Mouse (Mus musculus) forebrain, embryonic 13.5 days (tissue): Measurements from ENCODE around the gene Tmem19. TPM values are rescaled to one million over a fixed set of nuclear protein-coding genes. Genes with fewer than 3 reads are reported as not detected.
"Not testable (repeated sequence)": the region's sequence is repeated elsewhere in the genome, so short reads cannot be mapped to it uniquely, and the experiment has no call there.

Experiments used
- ATAC-seq: fragments of 200-750 bp; cut with Nextera tagmentation; 2 replicates; pipeline ENCODE4 v1.8.0; 2017
- H3K27ac ChIP-seq: fragments of 300-500 bp; sonication (generic); 2 replicates; pipeline ENCODE4 v1.5.1; 2015; ENCODE audit warnings: inconsistent platforms, mild to moderate bottlenecking, moderate library complexity
- H3K27me3 ChIP-seq: fragments of 300-500 bp; sonication (generic); 2 replicates; pipeline ENCODE4 v1.6.1; 2015; ENCODE audit warnings: mild to moderate bottlenecking, inconsistent platforms
- H3K36me3 ChIP-seq: fragments of 300-500 bp; sonication (generic); 2 replicates; pipeline ENCODE4 v1.6.1; 2015; ENCODE audit warnings: mild to moderate bottlenecking, inconsistent platforms; ENCODE audit not compliant: poor library complexity, severe bottlenecking
- H3K4me1 ChIP-seq: fragments of 300-500 bp; sonication (generic); 2 replicates; pipeline ENCODE4 v1.6.1; 2015; ENCODE audit warnings: inconsistent platforms
- H3K4me2 ChIP-seq: fragments of 300-500 bp; sonication (generic); 2 replicates; pipeline ENCODE4 v1.6.1; 2015; ENCODE audit warnings: inconsistent platforms, mild to moderate bottlenecking, moderate library complexity
- H3K4me3 ChIP-seq: fragments of 300-500 bp; sonication (generic); 2 replicates; pipeline ENCODE4 v1.5.1; 2015; ENCODE audit warnings: mild to moderate bottlenecking, inconsistent platforms
- H3K9ac ChIP-seq: fragments of 300-500 bp; sonication (generic); 2 replicates; pipeline ENCODE4 v1.6.1; 2015; ENCODE audit warnings: mild to moderate bottlenecking, inconsistent platforms
- H3K9me3 ChIP-seq: fragments of 300-500 bp; sonication (generic); replicated peaks from 2 replicates; pipeline ENCODE4 v1.6.1; 2016; ENCODE audit warnings: inconsistent platforms
- WGBS: fragments of 180-500 bp; shearing (Covaris S2); methylation state at CpG from one replicate; pipeline ENCODE4 v1.1.7; 2015; 5-methylcytosine and 5-hydroxymethylcytosine counted together
- polyA plus RNA-seq: library from polyadenylated mRNA; unstranded; fragments of >200 nt; fragmentation: Nextera tagmentation; extraction: Ambion mirVana; gene quantifications from 2 replicates; pipeline ENCODE4 v1.2.1, GENCODE M21; 2015

Tmem19 gene
- polyA plus RNA-seq, 1 experiment from 2014 or later, result 35.0 TPM

- Histone ChIP-seq H3K4me1 (no peaks in the 10 kb centered on the region), H3K4me3 (no peak overlapping the region), H3K36me3 (peaks cover 52% of the 10 kb centered on the region), H3K9ac (no peak overlapping the region), H3K27me3 (no peaks in the 10 kb centered on the region), H3K4me2 (no peak overlapping the region), H3K9me3 (0 out of 2 replicates have a peak, but pooled peaks cover 3% of the 10 kb centered on the region), H3K27ac (no peak overlapping the region)
- no peak for ATAC-seq
- 85% methylated on average over 4 of the region's 4 CpGs for WGBS
These were observed 19.4 kb downstream of the Tmem19 start for GRCm38 (mm10) chr10:115342771-115343425.

- H3K9ac ChIP-seq, result no peak overlapping the region
- ATAC-seq, result no peak
- no peak overlapping the region for H3K27ac ChIP-seq
- H3K4me1 ChIP-seq, result no peaks in the 10 kb centered on the region
- H3K4me3 ChIP-seq, result no peak overlapping the region
- no peak overlapping the region for H3K4me2 ChIP-seq
- no peaks in the 10 kb centered on the region for H3K27me3 ChIP-seq
- H3K9me3 ChIP-seq, result no peaks in the 10 kb centered on the region
- H3K36me3 ChIP-seq, result peaks cover 35% of the 10 kb centered on the region
- WGBS, result 94% methylated on average over 7 of the region's 7 CpGs
These were observed 22.4 kb downstream of the Tmem19 start for GRCm38 (mm10) chr10:115339820-115340328.

- Histone ChIP-seq H3K36me3 (peaks cover 21% of the 10 kb centered on the region), H3K9ac (no peak overlapping the region), H3K4me1 (no peaks in the 10 kb centered on the region), H3K4me2 (no peak overlapping the region), H3K9me3 (no peaks in the 10 kb centered on the region), H3K4me3 (no peak overlapping the region), H3K27me3 (no peaks in the 10 kb centered on the region), H3K27ac (no peak overlapping the region)
- 82% methylated on average over 4 of the region's 4 CpGs for WGBS
- no peak for ATAC-seq
These were observed 25.4 kb downstream of the Tmem19 start for GRCm38 (mm10) chr10:115336901-115337300.

GRCm38 (mm10) chr10:115333528-115333927, 28.8 kb downstream of the Tmem19 start:
- ATAC-seq, result no peak
- no peak overlapping the region for H3K27ac ChIP-seq
- H3K4me1 ChIP-seq, result no peaks in the 10 kb centered on the region
- H3K27me3 ChIP-seq, result no peaks in the 10 kb centered on the region
- no peaks in the 10 kb centered on the region for H3K36me3 ChIP-seq
- no peak overlapping the region for H3K4me3 ChIP-seq
- H3K9me3 ChIP-seq, result no peaks in the 10 kb centered on the region
- 86% methylated on average over 9 of the region's 9 CpGs for WGBS
- no peak overlapping the region for H3K9ac ChIP-seq
- no peak overlapping the region for H3K4me2 ChIP-seq

GRCm38 (mm10) chr10:115332997-115333396, 29.3 kb downstream of the Tmem19 start:
- no peaks in the 10 kb centered on the region for H3K27me3 ChIP-seq
- H3K9me3 ChIP-seq, result no peaks in the 10 kb centered on the region
- no peak overlapping the region for H3K4me2 ChIP-seq
- no peak overlapping the region for H3K9ac ChIP-seq
- no peak overlapping the region for H3K4me3 ChIP-seq
- no peak for ATAC-seq
- H3K4me1 ChIP-seq, result no peaks in the 10 kb centered on the region
- WGBS, result 85% methylated on average over 4 of the region's 4 CpGs
- no peaks in the 10 kb centered on the region for H3K36me3 ChIP-seq
- H3K27ac ChIP-seq, result no peak overlapping the region

GRCm38 (mm10) chr10:115332420-115332952, 29.8 kb downstream of the Tmem19 start:
- Histone ChIP-seq H3K4me1 (no peaks in the 10 kb centered on the region), H3K9ac (no peak overlapping the region), H3K27me3 (no peaks in the 10 kb centered on the region), H3K27ac (no peak overlapping the region), H3K4me3 (no peak overlapping the region), H3K36me3 (no peaks in the 10 kb centered on the region), H3K9me3 (no peaks in the 10 kb centered on the region), H3K4me2 (no peak overlapping the region)
- 84% methylated on average over 8 of the region's 8 CpGs for WGBS
- ATAC-seq, result no peak

GRCm38 (mm10) chr10:115329010-115329530, 33.2 kb downstream of the Tmem19 start:
- ATAC-seq, result no peak
- H3K4me2 ChIP-seq, result no peak overlapping the region
- H3K27ac ChIP-seq, result no peak overlapping the region
- 83% methylated on average over 3 of the region's 3 CpGs for WGBS
- H3K4me1 ChIP-seq, result no peaks in the 10 kb centered on the region
- no peaks in the 10 kb centered on the region for H3K27me3 ChIP-seq
- no peaks in the 10 kb centered on the region for H3K9me3 ChIP-seq
- H3K4me3 ChIP-seq, result no peak overlapping the region
- no peak overlapping the region for H3K9ac ChIP-seq
- H3K36me3 ChIP-seq, result no peaks in the 10 kb centered on the region

GRCm38 (mm10) chr10:115328514-115328913, 33.8 kb downstream of the Tmem19 start:
- H3K27ac ChIP-seq, result no peak overlapping the region
- no peaks in the 10 kb centered on the region for H3K27me3 ChIP-seq
- H3K9ac ChIP-seq, result no peak overlapping the region
- H3K9me3 ChIP-seq, result no peaks in the 10 kb centered on the region
- H3K4me2 ChIP-seq, result no peak overlapping the region
- H3K4me1 ChIP-seq, result no peaks in the 10 kb centered on the region
- ATAC-seq, result no peak
- H3K36me3 ChIP-seq, result no peaks in the 10 kb centered on the region
- H3K4me3 ChIP-seq, result no peak overlapping the region
- WGBS, result 88% methylated on average over 6 of the region's 6 CpGs

- no peak overlapping the region for H3K27ac ChIP-seq
- WGBS, result 11% methylated on average over 6 of the region's 6 CpGs
- no peaks in the 10 kb centered on the region for H3K36me3 ChIP-seq
- H3K27me3 ChIP-seq, result peaks cover 4% of the 10 kb centered on the region; the same call in 1 of the 2 replicates
- no peak overlapping the region for H3K9ac ChIP-seq
- H3K4me3 ChIP-seq, result no peak overlapping the region
- peak; percentile 55 for ATAC-seq
- no peaks in the 10 kb centered on the region for H3K9me3 ChIP-seq
- no peak overlapping the region for H3K4me2 ChIP-seq
- H3K4me1 ChIP-seq, result no peaks in the 10 kb centered on the region
These were observed 39.0 kb downstream of the Tmem19 start for GRCm38 (mm10) chr10:115323295-115323694.

GRCm38 (mm10) chr10:115321317-115322035, 40.8 kb downstream of the Tmem19 start:
- WGBS, result 64% methylated on average over 5 of the region's 5 CpGs
- no peaks in the 10 kb centered on the region for H3K36me3 ChIP-seq
- no peak overlapping the region for H3K4me2 ChIP-seq
- no peak overlapping the region for H3K9ac ChIP-seq
- H3K9me3 ChIP-seq, result no peaks in the 10 kb centered on the region
- ATAC-seq, result no peak
- no peak overlapping the region for H3K27ac ChIP-seq
- H3K4me1 ChIP-seq, result no peaks in the 10 kb centered on the region
- peaks cover 4% of the 10 kb centered on the region; the same call in 1 of the 2 replicates for H3K27me3 ChIP-seq
- no peak overlapping the region for H3K4me3 ChIP-seq

GRCm38 (mm10) chr10:115318388-115318787, 43.9 kb downstream of the Tmem19 start:
- H3K27me3 ChIP-seq, H3K9ac ChIP-seq, H3K36me3 ChIP-seq, ATAC-seq, H3K4me3 ChIP-seq, H3K9me3 ChIP-seq, H3K4me2 ChIP-seq, H3K27ac ChIP-seq: not testable (repeated sequence)
- peaks cover 11% of the 10 kb centered on the region for H3K4me1 ChIP-seq
- 69% methylated on average over 3 of the region's 3 CpGs for WGBS

GRCm38 (mm10) chr10:115316313-115316712, 46.0 kb downstream of the Tmem19 start:
- no peak overlapping the region for H3K9ac ChIP-seq

More at GRCm38 (mm10) chr10:115316313-115316712, 46.0 kb downstream of the Tmem19 start:
- H3K36me3 ChIP-seq, result no peaks in the 10 kb centered on the region
- peaks cover 28% of the 10 kb centered on the region for H3K4me1 ChIP-seq
- peak overlapping the region; percentile 85 for H3K4me2 ChIP-seq
- H3K27me3 ChIP-seq, result no peaks in the 10 kb centered on the region
- 68% methylated on average over 11 of the region's 11 CpGs for WGBS
- no peak for ATAC-seq
- no peaks in the 10 kb centered on the region for H3K9me3 ChIP-seq
- H3K27ac ChIP-seq, result no peak overlapping the region
- peak overlapping the region; percentile 94 for H3K4me3 ChIP-seq
